Mouse (Mus musculus) kidney, embryonic 16.5 days (tissue): ENCODE data around the gene Olfr372. TPM values are rescaled to one million over a fixed set of nuclear protein-coding genes. Genes with fewer than 3 reads are reported as not detected.
"Not testable (repeated sequence)": the region's sequence is repeated elsewhere in the genome, so short reads cannot be mapped to it uniquely, and the experiment has no call there.

Experiments
- ATAC-seq: fragments of 200-750 bp; cut with Nextera tagmentation; 2 replicates; pipeline ENCODE4 v1.8.0; 2017; ENCODE audit warnings: moderate TSS enrichment; ENCODE audit not compliant: low FRiP score, low TSS enrichment
- H3K27ac ChIP-seq: fragments of 300-500 bp; sonication (generic); 2 replicates; pipeline ENCODE4 v1.5.1; 2014; ENCODE audit warnings: low read length
- H3K27me3 ChIP-seq: fragments of 300-500 bp; sonication (generic); 2 replicates; pipeline ENCODE4 v1.6.1; 2014; ENCODE audit warnings: low read length, control low read depth, mixed read lengths; ENCODE audit not compliant: insufficient read depth
- H3K36me3 ChIP-seq: fragments of 300-500 bp; sonication (generic); 2 replicates; pipeline ENCODE4 v1.6.1; 2014; ENCODE audit warnings: low read length, control low read depth, mixed read lengths; ENCODE audit not compliant: insufficient read depth
- H3K4me1 ChIP-seq: fragments of 300-500 bp; sonication (generic); 2 replicates; pipeline ENCODE4 v1.6.1; 2014; ENCODE audit warnings: low read length, control low read depth, mixed read lengths; ENCODE audit not compliant: insufficient read depth
- H3K4me2 ChIP-seq: fragments of 300-500 bp; sonication (generic); replicated peaks from 2 replicates; pipeline ENCODE4 v1.6.1; 2014; ENCODE audit warnings: low read depth, low read length
- H3K4me3 ChIP-seq: fragments of 300-500 bp; sonication (generic); 2 replicates; pipeline ENCODE4 v1.5.1; 2014; ENCODE audit warnings: mild to moderate bottlenecking, low read length
- H3K9ac ChIP-seq: fragments of 300-500 bp; sonication (generic); replicated peaks from 2 replicates; pipeline ENCODE4 v1.6.1; 2014; ENCODE audit warnings: low read length
- H3K9me3 ChIP-seq: fragments of 300-500 bp; sonication (generic); 2 replicates; pipeline ENCODE4 v1.6.1; 2016; ENCODE audit warnings: low read length, control low read depth
- WGBS: fragments of 180-500 bp; shearing (Covaris S2); extraction: QIAGEN DNeasy Blood & Tissue Kit; methylation state at CpG from one replicate; pipeline ENCODE4 v1.1.7; 2014; 5-methylcytosine and 5-hydroxymethylcytosine counted together
- polyA plus RNA-seq: library from polyadenylated mRNA; unstranded; fragments of >200 nt; fragmentation: Nextera tagmentation; extraction: Ambion mirVana; gene quantifications from 2 replicates; pipeline ENCODE4 v1.2.1, GENCODE M21; 2015

The Olfr372 gene
- not detected in 2 replicates for polyA plus RNA-seq

- not testable (repeated sequence) for H3K9ac ChIP-seq, H3K27me3 ChIP-seq, H3K27ac ChIP-seq, H3K4me3 ChIP-seq, H3K4me2 ChIP-seq, H3K4me1 ChIP-seq, H3K36me3 ChIP-seq, ATAC-seq, H3K9me3 ChIP-seq
- WGBS = 73% methylated on average over 4 of the region's 4 CpGs
Observed at GRCm38 (mm10) chr8:72040918-72041317, at the start of gene Olfr372. Gene Olfr372, plus strand, starts transcription at chr8:72041218.

DNA sequence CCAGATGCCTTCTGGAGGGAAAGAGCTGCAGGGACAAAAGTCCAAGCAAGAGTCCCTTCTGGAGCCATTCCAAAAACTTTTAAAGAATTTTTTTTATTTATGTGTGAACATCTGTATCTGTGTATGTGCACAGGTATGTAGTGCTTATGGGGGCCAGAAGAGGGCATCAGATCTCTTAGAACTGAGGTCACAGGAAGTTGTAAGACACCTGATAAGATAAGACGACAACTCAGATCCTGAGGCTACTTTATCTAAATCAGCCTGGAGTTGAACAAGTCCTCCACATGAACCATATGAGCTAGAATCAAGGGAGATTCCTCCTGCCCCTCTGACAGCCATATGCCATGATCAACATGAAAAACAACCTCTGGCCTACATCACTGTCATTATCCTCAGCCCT lies 41.6 kb upstream of the Olfr372 start:
- Histone ChIP-seq H3K4me2 (no peak overlapping the region), H3K27ac (no peak overlapping the region), H3K4me1 (no peaks in the 10 kb centered on the region), H3K4me3 (no peak overlapping the region), H3K9ac (no peak overlapping the region), H3K27me3 (no peaks in the 10 kb centered on the region), H3K9me3 (no peaks in the 10 kb centered on the region), H3K36me3 (no peaks in the 10 kb centered on the region)
- WGBS = 89% methylated on average over 1 of the region's 1 CpGs
- ATAC-seq = no peak

- 73% methylated on average over 3 of the region's 3 CpGs for WGBS
- no peaks in the 10 kb centered on the region for H3K36me3 ChIP-seq
- no peak for ATAC-seq
Observed at GRCm38 (mm10) chr8:72000223-72000622, 40.8 kb upstream of the Olfr372 start.

DNA sequence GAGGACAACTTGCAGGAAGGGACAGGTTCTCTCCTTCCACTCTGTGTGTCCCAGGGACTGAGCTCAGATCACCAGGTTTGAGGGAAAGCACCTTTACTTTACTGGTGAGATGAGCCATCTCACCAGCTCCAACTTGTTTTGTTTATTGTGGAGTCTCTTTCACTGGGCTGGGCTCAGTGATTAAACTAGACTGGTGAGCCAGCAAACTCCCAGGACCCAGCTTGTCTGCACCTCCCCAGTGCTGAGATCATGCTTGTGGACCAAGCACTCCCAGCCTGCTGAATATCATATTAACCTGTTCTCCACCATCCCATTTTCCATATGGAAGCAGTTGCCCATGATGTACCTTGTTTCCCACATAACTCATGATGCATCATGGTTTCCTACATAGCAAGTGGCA lies 38.1 kb upstream of the Olfr372 start:
- Histone ChIP-seq H3K36me3 (no peaks in the 10 kb centered on the region), H3K4me1 (no peaks in the 10 kb centered on the region), H3K4me3 (no peak overlapping the region), H3K9ac (no peak overlapping the region), H3K4me2 (no peak overlapping the region), H3K27me3 (no peaks in the 10 kb centered on the region), H3K27ac (no peak overlapping the region), H3K9me3 (no peaks in the 10 kb centered on the region)
- no peak for ATAC-seq

More at GRCm38 (mm10) chr8:72000223-72000622, 40.8 kb upstream of the Olfr372 start:
- H3K27ac ChIP-seq = no peak overlapping the region
- no peak overlapping the region for H3K9ac ChIP-seq
- no peak overlapping the region for H3K4me2 ChIP-seq
- H3K9me3 ChIP-seq = no peaks in the 10 kb centered on the region
- no peaks in the 10 kb centered on the region for H3K27me3 ChIP-seq
- no peak overlapping the region for H3K4me3 ChIP-seq
- H3K4me1 ChIP-seq = no peaks in the 10 kb centered on the region

DNA sequence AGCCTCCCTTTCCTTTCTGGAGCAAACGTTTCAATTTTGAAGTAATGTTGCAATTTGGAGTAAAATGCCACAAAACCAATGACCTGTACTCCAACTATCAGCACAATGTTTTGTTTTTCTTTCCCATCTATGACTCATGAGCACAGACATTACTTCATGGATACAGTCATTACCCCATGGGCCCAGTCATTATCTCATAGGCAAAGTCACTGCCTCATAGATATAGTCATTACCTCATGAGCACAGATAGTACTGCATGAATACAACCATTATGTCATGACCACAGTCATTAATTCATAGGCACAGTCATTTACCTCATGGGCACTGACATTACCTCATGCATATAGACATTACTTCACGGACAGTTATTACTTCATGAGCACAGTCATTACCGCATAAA lies 35.1 kb upstream of the Olfr372 start:
- WGBS = 86% methylated on average over 3 of the region's 3 CpGs
- no peaks in the 10 kb centered on the region for H3K4me1 ChIP-seq
- H3K36me3 ChIP-seq = no peaks in the 10 kb centered on the region
- no peak overlapping the region for H3K27ac ChIP-seq
- H3K9ac ChIP-seq = no peak overlapping the region
- no peak for ATAC-seq
- H3K4me3 ChIP-seq = no peak overlapping the region
- H3K9me3 ChIP-seq = no peaks in the 10 kb centered on the region
- no peaks in the 10 kb centered on the region for H3K27me3 ChIP-seq
- no peak overlapping the region for H3K4me2 ChIP-seq

DNA sequence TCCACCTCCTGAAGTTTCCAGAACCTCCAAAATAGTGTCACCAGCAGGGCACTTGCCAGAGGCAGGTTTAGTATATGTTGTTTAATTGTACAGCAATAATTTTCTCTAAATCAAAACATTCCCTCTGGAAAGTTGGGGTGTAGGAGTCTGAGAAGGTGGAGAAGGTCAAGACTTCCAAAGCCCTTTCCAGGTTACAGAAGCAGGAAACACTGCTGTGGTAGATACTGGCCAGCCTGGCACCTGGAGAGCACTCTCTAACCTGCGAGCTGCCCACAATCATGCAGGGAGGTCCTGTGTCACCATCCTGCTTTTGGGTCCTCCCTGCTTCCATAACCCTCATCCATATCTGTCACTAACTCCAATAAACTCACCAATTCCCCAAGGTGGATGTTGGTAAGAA lies 34.3 kb upstream of the Olfr372 start:
- Histone ChIP-seq H3K9ac (no peak overlapping the region), H3K9me3 (no peaks in the 10 kb centered on the region), H3K27me3 (no peaks in the 10 kb centered on the region), H3K27ac (no peak overlapping the region), H3K4me2 (no peak overlapping the region), H3K36me3 (no peaks in the 10 kb centered on the region), H3K4me3 (no peak overlapping the region), H3K4me1 (no peaks in the 10 kb centered on the region)
- no peak for ATAC-seq
- 85% methylated on average over 1 of the region's 1 CpGs for WGBS

DNA sequence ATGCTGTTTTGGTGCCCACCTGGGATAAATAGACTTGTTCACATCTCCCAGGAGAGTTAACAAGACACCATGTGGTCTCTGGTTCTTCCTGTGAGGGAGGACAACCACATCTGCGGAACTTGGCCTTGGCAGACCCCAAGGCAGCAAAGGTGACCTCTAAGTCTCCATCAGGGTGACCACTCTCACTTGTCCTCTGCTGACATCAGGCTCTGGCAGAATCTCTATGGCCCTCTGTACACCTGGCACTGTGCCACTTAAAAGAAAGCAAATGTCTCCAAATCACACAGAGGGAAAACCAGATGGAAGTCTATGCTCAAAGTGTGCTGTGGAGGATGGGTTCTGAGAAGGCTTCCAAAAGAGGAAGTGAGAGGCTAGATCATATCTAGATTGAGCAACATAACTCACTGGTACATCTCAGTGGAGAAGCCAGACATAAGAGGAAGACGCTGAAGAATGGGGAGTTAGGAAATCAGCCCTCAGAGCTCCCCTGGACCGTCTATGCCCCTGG lies 32.8 kb upstream of the Olfr372 start:
- Histone ChIP-seq H3K4me3 (no peak overlapping the region), H3K9me3 (no peaks in the 10 kb centered on the region), H3K4me2 (no peak overlapping the region), H3K27me3 (no peaks in the 10 kb centered on the region), H3K4me1 (no peaks in the 10 kb centered on the region), H3K36me3 (no peaks in the 10 kb centered on the region), H3K9ac (no peak overlapping the region), H3K27ac (no peak overlapping the region)
- 51% methylated on average over 3 of the region's 3 CpGs for WGBS
- ATAC-seq = no peak

- Histone ChIP-seq H3K4me1 (no peaks in the 10 kb centered on the region), H3K9me3 (no peaks in the 10 kb centered on the region), H3K27me3 (no peaks in the 10 kb centered on the region), H3K27ac (no peak within 1 kb of the TSS), H3K4me2 (no peak within 1 kb of the TSS), H3K36me3 (no peaks in the 10 kb centered on the region), H3K9ac (no peak within 1 kb of the TSS), H3K4me3 (no peak within 1 kb of the TSS)
- WGBS = 70% methylated on average over 3 of the region's 3 CpGs
- no peak for ATAC-seq
Observed at GRCm38 (mm10) chr8:72009473-72009872, 31.5 kb upstream of the Olfr372 start, which contains the start of gene Cyp4f18. Gene Cyp4f18, minus strand, starts transcription at chr8:72009626.

GRCm38 (mm10) chr8:72013506-72014228 lies 27.4 kb upstream of the Olfr372 start:
- H3K27me3 ChIP-seq, H3K9ac ChIP-seq, H3K36me3 ChIP-seq, H3K9me3 ChIP-seq, H3K4me2 ChIP-seq, H3K27ac ChIP-seq, H3K4me3 ChIP-seq, H3K4me1 ChIP-seq, ATAC-seq: not testable (repeated sequence)
- WGBS = 63% methylated on average over 6 of the region's 6 CpGs

DNA sequence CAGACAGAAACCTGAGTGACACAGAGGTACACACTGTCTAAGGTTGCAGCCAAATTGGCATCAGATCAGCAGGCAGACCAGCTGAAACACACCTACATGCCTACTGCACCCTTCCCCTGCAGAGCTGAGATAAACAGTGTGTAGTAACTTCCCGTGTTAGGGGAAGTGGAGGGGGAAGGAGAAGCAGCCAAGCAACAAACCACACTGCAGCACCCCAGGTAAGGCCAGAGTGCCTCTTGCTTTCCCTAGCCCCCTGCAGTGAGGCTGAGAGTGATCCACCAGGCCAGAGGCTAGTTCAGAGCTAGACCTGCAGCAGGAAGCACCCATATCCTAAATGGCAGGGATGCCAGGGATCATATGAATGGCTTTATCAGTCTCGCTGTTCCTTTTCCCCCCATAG lies 23.7 kb upstream of the Olfr372 start:
- H3K4me1 ChIP-seq, H3K4me3 ChIP-seq, H3K4me2 ChIP-seq, H3K27me3 ChIP-seq, H3K36me3 ChIP-seq, ATAC-seq, H3K9ac ChIP-seq, H3K27ac ChIP-seq, H3K9me3 ChIP-seq: not testable (repeated sequence)
- whole genome bisulfite sequencing = 73% methylated on average over 2 of the region's 2 CpGs
